Mouse (Mus musculus) macrophage (primary cell): ENCODE results near the gene St7. TPM values are rescaled to one million over a fixed set of nuclear protein-coding genes. Genes with fewer than 3 reads are reported as not detected.

ENCODE experiments used
- H3K27ac ChIP-seq: fragments of 350-480 bp; formaldehyde crosslinking; 2 replicates; pipeline ENCODE4 v1.9.0; 2021
- H3K36me3 ChIP-seq: fragments of 350-480 bp; formaldehyde crosslinking; 2 replicates; pipeline ENCODE4 v1.9.0; 2021; ENCODE audit errors: inconsistent target
- H3K4me3 ChIP-seq: fragments of 350-480 bp; formaldehyde crosslinking; 2 replicates; pipeline ENCODE4 v1.9.0; 2021; ENCODE audit errors: inconsistent target
- H3K79me2 ChIP-seq: fragments of 350-480 bp; formaldehyde crosslinking; 2 replicates; pipeline ENCODE4 v1.9.0; 2021; ENCODE audit errors: inconsistent target
- WGBS: methylation state at CpG from one replicate; pipeline ENCODE4 v1.1.7; 2026; ENCODE audit warnings: inconsistent platforms; ENCODE audit not compliant: missing documents; 5-methylcytosine and 5-hydroxymethylcytosine counted together
- polyA plus RNA-seq: library from polyadenylated mRNA; stranded (reverse); fragments of 250-400 nt; gene quantifications from 3 replicates; pipeline ENCODE4 v1.2.4, GENCODE M21; 2018; ENCODE audit warnings: inconsistent platforms

St7 gene
- polyA plus RNA-seq, 1 experiment from 2014 or later: 8.0 TPM

- Histone ChIP-seq H3K79me2 (no peaks in the 10 kb centered on the region), H3K27ac (no peak overlapping the region), H3K36me3 (no peaks in the 10 kb centered on the region), H3K4me3 (no peak overlapping the region)
- WGBS: 100% methylated on average over 1 of the region's 1 CpGs
Observed at GRCm38 (mm10) chr6:17898539-17898938, 205.8 kb downstream of the St7 start.

- H3K27ac ChIP-seq: no peak overlapping the region
- 93% methylated on average over 3 of the region's 3 CpGs for WGBS
- H3K79me2 ChIP-seq: no peaks in the 10 kb centered on the region
- no peaks in the 10 kb centered on the region for H3K36me3 ChIP-seq
- H3K4me3 ChIP-seq: no peak overlapping the region
Observed at GRCm38 (mm10) chr6:17903355-17903754, 210.6 kb downstream of the St7 start.

GRCm38 (mm10) chr6:17905776-17906175 lies 213.0 kb downstream of the St7 start:
- H3K36me3 ChIP-seq: no peaks in the 10 kb centered on the region

GRCm38 (mm10) chr6:17906289-17906688 lies 213.6 kb downstream of the St7 start:
- 97% methylated on average over 6 of the region's 6 CpGs for WGBS
- no peaks in the 10 kb centered on the region for H3K36me3 ChIP-seq
- no peak overlapping the region for H3K4me3 ChIP-seq
- no peaks in the 10 kb centered on the region for H3K79me2 ChIP-seq
- H3K27ac ChIP-seq: no peak overlapping the region

More at GRCm38 (mm10) chr6:17905776-17906175, 213.0 kb downstream of the St7 start:
- Histone ChIP-seq H3K27ac (no peak overlapping the region), H3K79me2 (no peaks in the 10 kb centered on the region), H3K4me3 (no peak overlapping the region)
- 95% methylated on average over 3 of the region's 3 CpGs for WGBS

- H3K4me3 ChIP-seq: no peak overlapping the region
- H3K27ac ChIP-seq: no peak overlapping the region
- no peaks in the 10 kb centered on the region for H3K36me3 ChIP-seq
- no peaks in the 10 kb centered on the region for H3K79me2 ChIP-seq
- WGBS: 94% methylated on average over 6 of the region's 6 CpGs
Observed at GRCm38 (mm10) chr6:17912312-17912711, 219.6 kb downstream of the St7 start.

GRCm38 (mm10) chr6:17912825-17913224 lies 220.1 kb downstream of the St7 start:
- no peak overlapping the region for H3K4me3 ChIP-seq
- H3K27ac ChIP-seq: no peak overlapping the region
- 94% methylated on average over 2 of the region's 2 CpGs for WGBS
- no peaks in the 10 kb centered on the region for H3K36me3 ChIP-seq
- H3K79me2 ChIP-seq: no peaks in the 10 kb centered on the region

- no peak overlapping the region for H3K27ac ChIP-seq
- no peaks in the 10 kb centered on the region for H3K36me3 ChIP-seq
- 100% methylated on average over 1 of the region's 1 CpGs for WGBS
- no peak overlapping the region for H3K4me3 ChIP-seq
- H3K79me2 ChIP-seq: no peaks in the 10 kb centered on the region
Observed at GRCm38 (mm10) chr6:17913315-17913714, 220.6 kb downstream of the St7 start.

- H3K36me3 ChIP-seq: no peaks in the 10 kb centered on the region
- H3K4me3 ChIP-seq: no peak overlapping the region
- H3K27ac ChIP-seq: no peak overlapping the region
- WGBS: 90% methylated on average over 3 of the region's 3 CpGs
- H3K79me2 ChIP-seq: no peaks in the 10 kb centered on the region
Observed at GRCm38 (mm10) chr6:17914300-17914699, 221.6 kb downstream of the St7 start.

GRCm38 (mm10) chr6:17917233-17917632 lies 224.5 kb downstream of the St7 start:
- no peaks in the 10 kb centered on the region for H3K36me3 ChIP-seq
- H3K79me2 ChIP-seq: no peaks in the 10 kb centered on the region
- no peak overlapping the region for H3K4me3 ChIP-seq
- no peak overlapping the region for H3K27ac ChIP-seq
- 99% methylated on average over 4 of the region's 4 CpGs for WGBS

GRCm38 (mm10) chr6:17922180-17922579 lies 229.4 kb downstream of the St7 start:
- 94% methylated on average over 1 of the region's 1 CpGs for WGBS
- Histone ChIP-seq H3K27ac (no peak overlapping the region), H3K79me2 (no peaks in the 10 kb centered on the region), H3K4me3 (no peak overlapping the region), H3K36me3 (no peaks in the 10 kb centered on the region)

- WGBS: 23% methylated on average over 3 of the region's 3 CpGs
- no peaks in the 10 kb centered on the region for H3K36me3 ChIP-seq
- H3K79me2 ChIP-seq: no peaks in the 10 kb centered on the region
- no peak overlapping the region for H3K4me3 ChIP-seq
- H3K27ac ChIP-seq: no peak overlapping the region
Observed at GRCm38 (mm10) chr6:17922967-17923366, 230.2 kb downstream of the St7 start.

GRCm38 (mm10) chr6:17923370-17923769 lies 230.6 kb downstream of the St7 start:
- no peak overlapping the region for H3K4me3 ChIP-seq
- WGBS: 86% methylated on average over 3 of the region's 3 CpGs
- no peaks in the 10 kb centered on the region for H3K79me2 ChIP-seq
- H3K36me3 ChIP-seq: no peaks in the 10 kb centered on the region
- H3K27ac ChIP-seq: no peak overlapping the region

GRCm38 (mm10) chr6:17923894-17924505 lies 231.3 kb downstream of the St7 start:
- Histone ChIP-seq H3K36me3 (no peaks in the 10 kb centered on the region), H3K27ac (no peak overlapping the region), H3K79me2 (no peaks in the 10 kb centered on the region), H3K4me3 (no peak overlapping the region)
- WGBS: 93% methylated on average over 10 of the region's 10 CpGs

GRCm38 (mm10) chr6:17925267-17925666 lies 232.5 kb downstream of the St7 start:
- Histone ChIP-seq H3K4me3 (no peak overlapping the region), H3K27ac (no peak overlapping the region), H3K36me3 (no peaks in the 10 kb centered on the region), H3K79me2 (no peaks in the 10 kb centered on the region)
- 69% methylated on average over 4 of the region's 4 CpGs for WGBS

- Histone ChIP-seq H3K36me3 (no peaks in the 10 kb centered on the region), H3K79me2 (no peaks in the 10 kb centered on the region), H3K27ac (no peak overlapping the region), H3K4me3 (no peak overlapping the region)
- 93% methylated on average over 10 of the region's 11 CpGs for WGBS
Observed at GRCm38 (mm10) chr6:17927746-17928145, 235.0 kb downstream of the St7 start.

- Histone ChIP-seq H3K27ac (no peak overlapping the region), H3K4me3 (no peak overlapping the region), H3K36me3 (no peaks in the 10 kb centered on the region), H3K79me2 (no peaks in the 10 kb centered on the region)
- WGBS: 63% methylated on average over 2 of the region's 2 CpGs
Observed at GRCm38 (mm10) chr6:17931187-17931586, 238.5 kb downstream of the St7 start.
